Mouse (Mus musculus) erythroid progenitor cell, adult 5-6 weeks (primary cell): ENCODE measurements around the gene Ceacam5. TPM values are rescaled to one million over a fixed set of nuclear protein-coding genes. Genes with fewer than 3 reads are reported as not detected.

Source experiments
- ATAC-seq: replicated peaks from 2 replicates; pipeline ENCODE4 v1.8.0; 2016; ENCODE audit warnings: moderate number of reproducible peaks, mild to moderate bottlenecking, moderate TSS enrichment, inconsistent platforms; ENCODE audit not compliant: poor library complexity, low FRiP score, severe bottlenecking
- total RNA-seq, 2 experiments: library from RNA; stranded (forward) in 1 of 2; stranded (reverse) in 1 of 2; fragments of 150-400 nt in 1 of 2; fragments of 186-747, 209-891 nt in 1 of 2; gene quantifications; 2 replicates each; pipeline versions ENCODE4 v1.2.3 to v1.2.4; 2015 to 2017; ENCODE audit warnings: low replicate concordance in 2 of 2

Ceacam5 gene
- not detected in 2 replicates for total RNA-seq (2015; ENCODE audit: low replicate concordance)
- not detected in 2 replicates for total RNA-seq (2017; ENCODE audit: low replicate concordance)

- no peak for ATAC-seq
Observed at GRCm38 (mm10) chr7:17712938-17713337, at the start of gene Ceacam5. Ceacam5 (plus strand) TSS chr7:17713238.

Other genes starting within 250 kb of the Ceacam5 start
- not detected in 2 replicates for gene Ceacam14, start 99.4 kb downstream of the Ceacam5 start, total RNA-seq (2015; ENCODE audit: low replicate concordance)
- gene Ceacam14, start 99.4 kb downstream of the Ceacam5 start, total RNA-seq (2017; ENCODE audit: low replicate concordance): not detected in 2 replicates
- gene Gm5155, start 158.5 kb downstream of the Ceacam5 start, total RNA-seq (2015; ENCODE audit: low replicate concordance): not detected in 2 replicates
- not detected in 2 replicates for gene Gm5155, start 158.5 kb downstream of the Ceacam5 start, total RNA-seq (2017; ENCODE audit: low replicate concordance)